Mouse (Mus musculus) hindbrain, embryonic 14.5 days (tissue): ENCODE data around the gene Prkx. TPM values are rescaled to one million over a fixed set of nuclear protein-coding genes. Genes with fewer than 3 reads are reported as not detected.

Source experiments
- ATAC-seq: fragments of 200-750 bp; cut with Nextera tagmentation; 2 replicates; pipeline ENCODE4 v1.8.0; 2017; ENCODE audit warnings: moderate number of reproducible peaks, mild to moderate bottlenecking, moderate TSS enrichment, moderate library complexity; ENCODE audit not compliant: low FRiP score
- DNase-seq: peaks from one replicate; pipeline ENCODE4 v3.0.0-alpha.2; 2015; ENCODE audit warnings: low spot score
- H3K27ac ChIP-seq: fragments of 300-500 bp; sonication (generic); 2 replicates; pipeline ENCODE4 v1.5.1; 2014; ENCODE audit warnings: mild to moderate bottlenecking, moderate library complexity
- H3K27me3 ChIP-seq: fragments of 300-500 bp; sonication (generic); 2 replicates; pipeline ENCODE4 v1.6.1; 2014; ENCODE audit warnings: mild to moderate bottlenecking, low read length, mixed read lengths; ENCODE audit not compliant: control insufficient read depth, insufficient read depth
- H3K36me3 ChIP-seq: fragments of 300-500 bp; sonication (generic); replicated peaks from 2 replicates; pipeline ENCODE4 v1.6.1; 2014; ENCODE audit not compliant: control insufficient read depth, insufficient read depth
- H3K4me1 ChIP-seq: fragments of 300-500 bp; sonication (generic); replicated peaks from 2 replicates; pipeline ENCODE4 v1.6.1; 2014; ENCODE audit warnings: antibody characterized with exemption, low read length, mixed read lengths; ENCODE audit not compliant: control insufficient read depth, insufficient read depth
- H3K4me2 ChIP-seq: fragments of 300-500 bp; sonication (generic); replicated peaks from 2 replicates; pipeline ENCODE4 v1.6.1; 2014; ENCODE audit warnings: mild to moderate bottlenecking, moderate library complexity
- H3K4me3 ChIP-seq: fragments of 300-500 bp; sonication (generic); replicated peaks from 2 replicates; pipeline ENCODE4 v1.5.1; 2014; ENCODE audit warnings: mild to moderate bottlenecking, low read length
- H3K9ac ChIP-seq: fragments of 300-500 bp; sonication (generic); 2 replicates; pipeline ENCODE4 v1.6.1; 2014
- H3K9me3 ChIP-seq: fragments of 300-500 bp; sonication (generic); 2 replicates; pipeline ENCODE4 v1.6.1; 2016; ENCODE audit warnings: low read length; ENCODE audit not compliant: control insufficient read depth
- WGBS: fragments of 180-500 bp; shearing (Covaris S2); extraction: QIAGEN DNeasy Blood & Tissue Kit; methylation state at CpG from one replicate; pipeline ENCODE4 v1.1.7; 2014; 5-methylcytosine and 5-hydroxymethylcytosine counted together
- polyA plus RNA-seq: library from polyadenylated mRNA; unstranded; fragments of >200 nt; fragmentation: Nextera tagmentation; extraction: Ambion mirVana; gene quantifications from 2 replicates; pipeline ENCODE4 v1.2.1, GENCODE M21; 2014

Gene Prkx
- polyA plus RNA-seq, result 25.4 and 25.6 TPM in 2 replicates

DNA sequence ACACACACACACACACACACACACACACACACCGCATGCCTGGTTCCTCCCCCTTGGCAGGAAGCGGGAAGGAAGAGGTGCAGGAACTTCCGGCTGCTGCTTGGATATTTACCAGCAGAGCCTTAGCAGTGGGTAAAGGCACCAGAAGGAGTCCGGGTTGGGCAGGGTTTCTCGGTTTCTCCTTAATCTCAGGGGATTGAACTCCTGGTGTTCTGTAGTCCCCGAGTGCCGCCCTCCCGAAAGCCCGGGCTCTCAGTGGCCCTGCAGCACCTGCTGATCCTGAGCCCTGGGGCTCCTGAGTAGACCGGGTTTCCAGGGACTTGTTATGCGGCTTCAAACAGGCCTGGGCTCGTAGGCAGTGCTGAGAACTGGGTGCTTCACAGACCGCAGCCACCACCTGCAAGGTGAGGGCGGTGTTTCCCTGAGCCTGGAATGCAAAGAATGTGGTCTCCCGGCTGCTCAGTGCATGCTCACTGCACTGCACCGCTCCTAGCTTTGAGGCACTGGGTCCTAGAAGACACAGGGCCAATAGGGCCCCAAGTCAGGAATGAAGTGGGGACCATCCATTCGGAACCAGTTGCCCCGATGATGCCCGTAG is at the start of gene Prkx:
Gene Prkx (minus strand): TSS at position 41 of the 598 bp plus-strand sequence.
- ATAC-seq (peak; percentile 89), DNase-seq (peak; percentile 54)
- Histone ChIP-seq H3K9me3 (no peaks in the 10 kb centered on the region), H3K9ac (peak within 1 kb of the TSS; percentile 74), H3K4me1 (peaks cover 10% of the 10 kb centered on the region), H3K36me3 (no peaks in the 10 kb centered on the region), H3K4me3 (peak within 1 kb of the TSS; percentile 62), H3K27ac (peak within 1 kb of the TSS; percentile 82), H3K4me2 (peak within 1 kb of the TSS; percentile 73), H3K27me3 (no peaks in the 10 kb centered on the region)
- 31% methylated on average over 18 of the region's 19 CpGs for WGBS

GRCm38 (mm10) chrX:77812031-77812430 is 16.0 kb upstream of the Prkx start:
- Histone ChIP-seq H3K9ac (no peak overlapping the region), H3K27ac (no peak overlapping the region), H3K27me3 (no peaks in the 10 kb centered on the region), H3K9me3 (no peaks in the 10 kb centered on the region), H3K4me2 (no peak overlapping the region), H3K4me3 (no peak overlapping the region), H3K4me1 (no peaks in the 10 kb centered on the region), H3K36me3 (no peaks in the 10 kb centered on the region)
- WGBS, result 70% methylated on average over 6 of the region's 6 CpGs
- no peak for DNase-seq
- ATAC-seq, result no peak

- peak; percentile 50 for DNase-seq
- H3K4me2 ChIP-seq, result peak overlapping the region; percentile 45
- no peaks in the 10 kb centered on the region for H3K9me3 ChIP-seq
- peak overlapping the region; percentile 51 for H3K9ac ChIP-seq
- no peaks in the 10 kb centered on the region for H3K27me3 ChIP-seq
- no peaks in the 10 kb centered on the region for H3K4me1 ChIP-seq
- ATAC-seq, result peak; percentile 93
- peak overlapping the region; percentile 80 for H3K27ac ChIP-seq
- peak overlapping the region; percentile 36 for H3K4me3 ChIP-seq
- 27% methylated on average over 17 of the region's 17 CpGs for WGBS
- H3K36me3 ChIP-seq, result no peaks in the 10 kb centered on the region
These were observed 14.6 kb upstream of the Prkx start for GRCm38 (mm10) chrX:77810608-77811206.

DNA sequence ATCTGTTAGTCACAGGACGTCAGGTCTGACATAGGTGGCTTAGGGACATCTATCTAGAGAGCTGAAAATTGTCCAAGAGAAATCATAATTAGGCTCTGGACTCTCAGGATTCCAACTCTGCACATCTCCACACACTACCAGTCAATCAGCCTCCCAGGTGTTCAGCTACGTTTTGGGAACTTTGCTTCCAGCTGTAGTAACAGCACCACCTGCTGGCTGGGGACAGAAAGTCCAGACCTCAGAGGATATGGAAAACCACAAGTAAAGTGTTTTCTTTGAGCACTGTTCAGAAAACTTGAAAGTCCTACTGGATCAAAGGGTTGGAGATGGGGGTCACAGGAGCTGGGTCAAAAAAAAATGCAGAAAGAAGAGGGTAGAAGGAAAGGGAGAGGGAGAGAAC is 12.5 kb upstream of the Prkx start:
- ATAC-seq (no peak), DNase-seq (no peak)
- Histone ChIP-seq H3K4me3 (no peak overlapping the region), H3K4me2 (no peak overlapping the region), H3K27ac (no peak overlapping the region), H3K9ac (no peak overlapping the region), H3K9me3 (no peaks in the 10 kb centered on the region), H3K27me3 (no peaks in the 10 kb centered on the region), H3K4me1 (no peaks in the 10 kb centered on the region), H3K36me3 (no peaks in the 10 kb centered on the region)
- 16% methylated on average over 2 of the region's 2 CpGs for WGBS

DNA sequence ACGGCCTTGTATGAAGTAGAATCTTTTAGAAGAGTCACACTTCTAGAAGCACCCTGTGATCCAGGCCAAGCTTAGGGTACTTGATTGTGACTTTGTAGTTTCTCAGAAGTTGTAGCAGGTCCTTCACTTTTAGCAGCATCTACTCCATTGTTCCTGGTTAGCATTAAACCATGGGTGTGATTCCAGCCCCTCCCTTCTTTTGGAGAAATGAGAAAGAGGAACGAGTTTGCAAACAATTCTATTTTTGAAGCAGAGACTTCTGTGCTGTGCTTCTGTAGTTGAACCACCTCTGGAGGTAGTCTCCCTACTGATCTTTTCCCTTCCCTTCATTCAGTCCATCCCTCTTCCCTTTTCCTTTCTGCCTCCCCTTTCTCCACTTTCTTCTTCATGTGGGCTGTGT is 6.2 kb upstream of the Prkx start:
- Histone ChIP-seq H3K27ac (no peak overlapping the region), H3K4me3 (no peak overlapping the region), H3K4me1 (no peaks in the 10 kb centered on the region), H3K27me3 (no peaks in the 10 kb centered on the region), H3K9ac (no peak overlapping the region), H3K9me3 (no peaks in the 10 kb centered on the region), H3K4me2 (no peak overlapping the region), H3K36me3 (no peaks in the 10 kb centered on the region)
- ATAC-seq (no peak), DNase-seq (no peak)
- 85% methylated on average over 2 of the region's 2 CpGs for WGBS

- Histone ChIP-seq H3K9me3 (no peaks in the 10 kb centered on the region), H3K4me1 (no peaks in the 10 kb centered on the region), H3K27me3 (no peaks in the 10 kb centered on the region), H3K9ac (no peak overlapping the region), H3K4me2 (no peak overlapping the region), H3K4me3 (no peak overlapping the region), H3K36me3 (no peaks in the 10 kb centered on the region), H3K27ac (no peak overlapping the region)
- ATAC-seq (no peak), DNase-seq (no peak)
- 71% methylated on average over 1 of the region's 1 CpGs for WGBS
These were observed 5.5 kb upstream of the Prkx start for GRCm38 (mm10) chrX:77801543-77801942.

- 94% methylated on average over 3 of the region's 3 CpGs for WGBS
- DNase-seq, result no peak
These were observed 3.5 kb upstream of the Prkx start for GRCm38 (mm10) chrX:77799554-77799953.

DNA sequence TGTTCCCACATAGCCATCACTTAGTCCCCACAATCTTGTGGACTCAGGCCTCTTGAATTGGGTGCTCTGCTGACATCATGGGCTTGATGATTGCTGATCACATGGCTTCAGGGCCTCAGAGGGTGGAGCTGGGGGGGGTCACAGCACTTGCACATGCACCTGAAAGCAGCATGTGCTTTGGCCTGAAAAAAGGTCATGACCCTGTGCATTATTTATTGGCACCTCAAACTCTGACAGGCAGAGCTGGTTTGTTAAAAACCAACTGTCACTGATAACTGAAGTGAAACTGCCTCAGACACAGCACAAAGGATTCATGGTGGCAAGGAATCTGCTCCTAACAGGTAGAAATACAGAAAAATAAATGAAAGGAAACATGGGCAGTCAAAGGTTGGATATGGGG is 1.7 kb upstream of the Prkx start:
- Histone ChIP-seq H3K27ac (no peak overlapping the region), H3K4me3 (no peak overlapping the region), H3K4me1 (peaks cover 10% of the 10 kb centered on the region), H3K9me3 (no peaks in the 10 kb centered on the region), H3K27me3 (no peaks in the 10 kb centered on the region), H3K9ac (no peak overlapping the region), H3K36me3 (no peaks in the 10 kb centered on the region), H3K4me2 (no peak overlapping the region)
- ATAC-seq, result no peak
- DNase-seq, result no peak

More at GRCm38 (mm10) chrX:77799554-77799953, 3.5 kb upstream of the Prkx start:
- Histone ChIP-seq H3K4me1 (no peaks in the 10 kb centered on the region), H3K27me3 (no peaks in the 10 kb centered on the region), H3K27ac (no peak overlapping the region), H3K36me3 (no peaks in the 10 kb centered on the region), H3K4me2 (no peak overlapping the region), H3K9me3 (no peaks in the 10 kb centered on the region), H3K9ac (no peak overlapping the region), H3K4me3 (no peak overlapping the region)
- no peak for ATAC-seq

GRCm38 (mm10) chrX:77796916-77797315 is 838 bp upstream of the Prkx start:
- H3K4me3 ChIP-seq, result peak overlapping the region; percentile 62
- peaks cover 10% of the 10 kb centered on the region for H3K4me1 ChIP-seq
- ATAC-seq, result no peak
- 68% methylated on average over 1 of the region's 1 CpGs for WGBS
- no peaks in the 10 kb centered on the region for H3K9me3 ChIP-seq
- DNase-seq, result no peak
- no peak overlapping the region for H3K27ac ChIP-seq
- H3K4me2 ChIP-seq, result peak overlapping the region; percentile 73
- H3K27me3 ChIP-seq, result no peaks in the 10 kb centered on the region
- peak overlapping the region; percentile 74; the same call in 1 of the 2 replicates for H3K9ac ChIP-seq
- H3K36me3 ChIP-seq, result no peaks in the 10 kb centered on the region
